Mouse (Mus musculus) heart, postnatal 0 days (tissue): Measurements from ENCODE around the gene Klc3.

ENCODE experiments used
- CTCF ChIP-seq: IDR thresholded peaks from 2 replicates; pipeline ENCODE4 v1.5.1; 2016; ENCODE audit warnings: antibody characterized with exemption, control low read depth, low read depth
- EP300 ChIP-seq: IDR thresholded peaks from 2 replicates; pipeline ENCODE4 v1.6.1; 2016; ENCODE audit warnings: antibody characterized with exemption, low read depth

DNA sequence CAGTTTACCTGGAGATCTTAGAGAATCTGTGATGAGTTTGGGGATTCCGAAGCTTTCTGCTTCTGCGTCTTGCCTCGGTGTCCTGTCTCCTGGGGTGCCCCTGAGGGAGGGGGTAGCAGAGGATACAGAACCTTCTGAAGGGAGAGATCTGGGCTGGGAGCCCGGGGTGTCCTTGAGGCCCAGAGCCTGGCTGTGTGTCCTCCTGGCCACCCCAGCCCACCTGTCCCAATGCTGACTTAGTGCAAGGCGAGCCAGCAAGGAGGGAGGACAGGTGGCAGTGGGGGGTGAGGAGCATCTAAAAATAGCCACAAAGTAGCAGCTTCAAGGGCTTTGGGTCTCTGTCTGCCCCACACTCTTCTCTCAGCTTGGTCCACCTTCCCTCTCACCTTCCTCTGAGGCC is 7.9 kb upstream of the Klc3 start:
- TF ChIP-seq EP300 = no peak
- TF ChIP-seq CTCF = no peak
